Mouse (Mus musculus): Measurements from ENCODE around the gene Dlgap3.

The Dlgap3 gene

DNA sequence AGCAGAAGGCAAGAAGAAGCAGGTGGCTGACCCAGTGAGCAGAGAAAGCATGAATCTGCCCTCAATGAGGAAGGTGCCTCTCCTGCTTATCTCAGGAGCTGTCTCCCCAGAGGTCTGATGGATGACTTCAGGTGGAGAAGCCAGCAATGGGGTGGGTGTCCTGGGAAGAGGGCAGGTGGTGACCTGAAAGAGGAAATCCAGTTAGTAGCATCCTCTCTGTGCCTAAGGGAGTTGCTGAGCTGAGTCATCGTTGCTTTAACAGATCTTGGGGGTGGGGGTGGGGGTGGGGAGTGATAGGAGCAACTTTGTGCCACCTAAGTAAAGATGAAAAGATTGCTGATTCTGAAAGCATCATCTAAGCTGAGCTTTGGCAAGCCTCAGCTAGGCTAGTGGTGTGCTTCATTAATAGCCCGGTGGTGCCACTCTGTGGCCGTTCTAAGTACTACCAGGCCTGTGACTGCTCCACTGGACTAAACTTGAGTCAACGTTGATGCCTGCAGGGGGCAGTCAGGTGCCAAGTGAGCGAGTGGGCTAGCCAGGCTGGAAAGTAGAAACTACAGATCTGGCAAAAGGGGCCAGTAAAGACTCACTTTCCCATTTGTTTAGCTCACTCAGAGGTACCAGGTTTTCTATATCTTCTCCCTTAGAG is 80.8 kb downstream of the Dlgap3 start:
- in situ Hi-C loops (cut with MboI; ENCODE audit: unreplicated experiment in 2 of 2), result loop anchor here (10.0 to 25.0 kb wide), 6 partner anchors 188 to 1362 kb away; partner anchors contain the start of genes AU040320 (in 1 of the 2), Clspn (in 1 of the 2), Ncdn (in 1 of the 2) and Sfpq (in 1 of the 2)

DNA sequence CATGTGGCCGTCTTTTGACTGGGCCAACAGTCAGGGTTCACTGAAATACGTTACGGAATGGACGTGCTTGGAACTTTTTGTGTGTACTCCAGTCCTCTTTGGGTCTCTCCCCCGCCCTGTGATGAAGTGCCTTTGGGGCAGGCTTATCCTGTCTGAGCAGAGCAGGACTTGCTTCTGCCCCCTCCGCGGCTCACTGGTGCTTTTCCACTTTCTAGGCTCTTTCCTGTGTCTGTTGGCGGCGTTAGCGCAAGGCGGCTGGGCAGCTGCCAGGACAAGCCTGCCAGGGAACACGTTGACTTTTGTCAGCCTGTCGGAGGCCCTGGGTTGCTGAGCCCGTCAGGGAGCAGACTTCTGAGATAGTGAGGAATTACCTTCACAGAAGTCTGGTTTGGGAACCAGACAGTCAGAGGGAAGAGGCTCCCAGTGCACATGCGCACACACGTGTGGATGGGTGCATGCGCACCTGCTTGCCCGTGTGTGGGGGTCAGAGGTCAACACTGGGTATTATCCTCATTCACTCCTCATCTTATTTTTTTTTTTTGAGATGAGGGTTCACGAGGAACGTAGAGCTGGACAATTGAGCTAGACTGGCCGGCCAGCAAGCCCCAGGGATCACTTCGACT is 83.1 kb downstream of the Dlgap3 start:
- in situ Hi-C loops (cut with MboI; ENCODE audit: unreplicated experiment in 2 of 2), result no loop called here

- in situ Hi-C loops (cut with MboI; ENCODE audit: unreplicated experiment in 2 of 2), result no loop called here
Measured at GRCm38 (mm10) chr4:127256739-127257138, 87.7 kb downstream of the Dlgap3 start.

DNA sequence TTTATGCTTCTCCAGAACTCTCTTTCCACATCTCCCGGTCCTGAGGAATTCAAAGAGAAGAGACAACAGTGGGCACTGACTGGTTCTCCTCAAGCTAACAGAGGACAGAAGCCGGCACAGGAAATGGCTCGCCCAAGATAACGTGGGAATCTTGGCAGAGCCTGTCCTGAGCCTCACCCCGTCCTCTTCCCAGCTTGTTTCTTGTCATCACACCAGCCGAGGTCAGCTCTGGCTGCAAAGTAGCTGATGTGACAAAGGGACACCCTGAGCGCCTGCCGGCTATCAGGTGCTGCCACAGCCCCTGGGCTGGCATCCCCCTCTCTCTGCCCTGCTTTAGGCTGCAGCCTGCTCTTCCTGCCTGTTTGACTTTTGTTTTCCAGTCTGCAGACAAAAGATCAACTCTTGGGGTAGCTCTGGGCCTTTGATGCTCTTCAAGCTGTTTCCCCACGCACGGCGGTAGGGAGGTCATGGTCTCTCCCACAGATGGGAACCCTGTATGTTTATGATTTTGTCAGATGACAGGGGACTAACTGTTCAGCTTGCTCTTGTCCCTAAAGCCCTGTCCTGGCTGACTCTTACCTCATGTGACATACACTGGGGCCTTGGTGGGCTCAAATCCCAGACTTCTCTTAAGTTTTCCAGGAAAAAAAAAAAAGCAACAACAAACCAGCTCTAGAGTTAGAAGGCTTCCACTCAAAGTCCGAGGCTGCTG is 89.3 kb downstream of the Dlgap3 start:
- in situ Hi-C loops (cut with MboI; ENCODE audit: unreplicated experiment in 2 of 2), result no loop called here

- in situ Hi-C loops (cut with MboI; ENCODE audit: unreplicated experiment in 2 of 2), result no loop called here
Measured at GRCm38 (mm10) chr4:127261601-127262000, 92.6 kb downstream of the Dlgap3 start.

GRCm38 (mm10) chr4:127263438-127264182 is 94.6 kb downstream of the Dlgap3 start:
- in situ Hi-C loops (cut with MboI; ENCODE audit: unreplicated experiment in 2 of 2), result no loop called here

DNA sequence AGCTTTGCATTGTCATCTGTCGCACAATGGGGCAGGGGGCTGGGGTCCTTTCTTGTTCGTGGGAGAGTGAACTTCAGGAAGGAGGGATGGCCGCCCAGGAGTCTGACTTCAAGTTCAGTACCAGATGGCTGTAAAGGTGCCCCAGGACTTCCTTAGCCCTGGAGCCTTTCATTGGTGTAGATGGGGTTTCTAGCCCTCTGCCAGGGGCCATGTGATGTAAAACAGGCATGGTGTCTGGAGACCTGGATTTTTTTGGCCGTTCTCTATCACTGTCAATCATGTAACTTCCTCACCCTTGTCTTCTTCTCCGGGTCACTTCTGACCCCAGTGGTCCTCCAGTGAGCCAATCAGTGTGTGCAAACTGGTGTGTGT is 95.2 kb downstream of the Dlgap3 start:
- in situ Hi-C loops (cut with MboI; ENCODE audit: unreplicated experiment in 2 of 2), result no loop called here

DNA sequence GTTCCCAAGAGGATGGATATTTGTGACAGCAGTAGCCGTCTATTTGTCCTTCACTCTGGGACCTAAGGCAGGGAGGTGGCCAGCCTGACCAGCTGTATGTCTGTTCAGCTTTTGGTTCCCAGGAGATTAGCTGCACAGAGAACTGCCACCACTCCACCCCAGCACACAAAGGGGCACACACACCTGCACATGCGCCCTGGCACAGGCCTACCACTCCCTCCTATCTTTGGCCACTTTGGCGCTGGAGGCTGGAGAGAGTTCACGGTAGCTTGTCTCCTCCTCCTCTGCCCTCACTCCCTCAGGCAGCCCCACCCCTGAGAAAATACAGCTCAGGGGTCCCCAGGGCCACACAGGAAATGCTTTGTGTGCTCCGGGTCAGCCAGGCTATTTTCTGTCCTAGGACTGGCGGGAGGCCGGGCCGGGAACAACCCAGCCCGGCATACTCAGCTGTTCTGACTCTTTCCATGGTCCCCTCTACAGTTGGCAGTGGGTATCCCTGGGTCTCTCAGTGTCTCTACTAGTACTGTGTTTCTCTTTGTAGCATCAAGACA is 109.5 kb downstream of the Dlgap3 start:
- in situ Hi-C loops (cut with MboI; ENCODE audit: unreplicated experiment in 2 of 2), result no loop called here

DNA sequence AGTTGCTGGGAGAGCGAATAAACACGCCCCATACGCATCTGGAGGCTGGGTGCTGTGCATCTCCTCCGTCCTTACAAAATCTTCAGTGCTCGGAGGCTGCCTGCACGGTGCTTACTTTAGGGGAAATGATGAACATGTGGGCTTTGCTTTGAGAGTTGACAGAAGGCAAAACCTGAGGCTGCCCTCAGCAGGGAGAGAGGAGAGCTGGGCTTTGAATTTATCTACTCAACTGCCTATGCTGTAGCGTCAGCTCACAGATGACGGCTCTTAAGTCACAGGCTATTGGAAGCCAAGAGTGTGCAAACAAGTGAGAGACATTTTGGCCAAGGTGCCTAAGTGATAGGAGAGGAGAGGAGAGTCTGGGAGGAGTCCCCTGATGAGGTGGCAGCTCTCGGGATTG is 110.2 kb downstream of the Dlgap3 start:
- in situ Hi-C loops (cut with MboI; ENCODE audit: unreplicated experiment in 2 of 2), result no loop called here

Data from v-Abl transformed pro-B cells (cell line).